In the genomic region with DNA sequence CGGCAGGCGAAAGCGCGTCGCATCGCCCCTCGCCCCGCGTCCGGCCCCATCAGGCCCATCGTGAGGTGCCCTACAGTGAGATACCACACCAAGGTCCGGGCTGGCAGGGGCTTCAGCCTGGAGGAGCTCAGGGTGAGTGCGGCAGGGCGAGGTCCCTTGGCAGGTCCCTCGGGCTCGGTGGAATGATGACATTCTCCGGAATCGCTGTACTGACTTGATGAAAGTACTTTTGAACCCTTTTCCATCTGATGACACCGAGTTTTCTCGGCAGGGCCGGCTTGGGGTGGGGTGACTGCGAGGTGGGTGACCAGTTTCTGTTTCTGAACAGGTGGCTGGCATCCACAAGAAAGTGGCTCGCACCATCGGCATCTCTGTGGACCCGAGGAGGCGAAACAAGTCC, we compare ENCODE assay signal across 8 mouse cellular contexts. TPM values are rescaled to one million over a fixed set of nuclear protein-coding genes. Genes with fewer than 3 reads are reported as not detected.
DNase-seq lines count a peak whose midpoint lies in the region; ATAC-seq and TF ChIP-seq lines count a peak whose summit lies in the region.
"Not testable (repeated sequence)": the region's sequence is repeated elsewhere in the genome, so short reads cannot be mapped to it uniquely, and the experiment has no call there.

No protein-coding gene starts in this region.

- peak overlapping the region; percentile 97 for H3K9ac ChIP-seq in CH12.LX (ENCODE audit: insufficient read depth, low read depth)
- peak overlapping the region; percentile 89 for H3K9ac ChIP-seq in forebrain, embryonic 16.5 days (replicated peaks; ENCODE audit: low read depth, low read length)
- H3K9ac ChIP-seq in hindbrain, embryonic 12.5 days = peak overlapping the region; percentile 98
- H3K9ac ChIP-seq in kidney, postnatal 0 days (ENCODE audit: low read depth, low read length) = peak overlapping the region; percentile 97
- peak overlapping the region; percentile 79 for H3K9ac ChIP-seq in liver, embryonic 16.5 days (ENCODE audit: low read depth, low read length)
- peak overlapping the region; percentile 93 for H3K9ac ChIP-seq in midbrain, embryonic 16.5 days (ENCODE audit: low read depth, low read length)
- peak overlapping the region; percentile 93 for H3K9ac ChIP-seq in stomach, embryonic 15.5 days

- peaks cover 29 to 39% of the 10 kb centered on the region in 2 experiments for H3K36me3 ChIP-seq in CH12.LX (replicated peaks in 1 of 2; ENCODE audit: control insufficient read depth in 1 of 2, insufficient read depth in 1 of 2, low read length in 1 of 2)
- peaks cover 16% of the 10 kb centered on the region for H3K36me3 ChIP-seq in forebrain, embryonic 16.5 days (ENCODE audit: control insufficient read depth, insufficient read depth)
- H3K36me3 ChIP-seq in hindbrain, embryonic 12.5 days = peaks cover 32% of the 10 kb centered on the region
- H3K36me3 ChIP-seq in kidney, postnatal 0 days (ENCODE audit: insufficient read depth, low read length) = peaks cover 17% of the 10 kb centered on the region
- H3K36me3 ChIP-seq in liver, embryonic 16.5 days (ENCODE audit: control insufficient read depth, insufficient read depth) = peaks cover 21% of the 10 kb centered on the region
- H3K36me3 ChIP-seq in midbrain, embryonic 16.5 days (ENCODE audit: control insufficient read depth, insufficient read depth, low read length) = peaks cover 16% of the 10 kb centered on the region
- H3K36me3 ChIP-seq in stomach, embryonic 15.5 days = peaks cover 29% of the 10 kb centered on the region; the same call in 1 of the 2 replicates

- peak overlapping the region; percentile 90 to 99 (median 97) for H3K4me3 ChIP-seq in CH12.LX (replicated peaks in 1 of 3; ENCODE audit: low read depth in 2 of 3, low read length in 2 of 3, poor library complexity in 1 of 3)
- H3K4me3 ChIP-seq in cortical plate, adult 2 months (ENCODE audit: insufficient read depth, low read length) = peak overlapping the region; percentile 71
- peak overlapping the region; percentile 86 for H3K4me3 ChIP-seq in forebrain, embryonic 16.5 days (replicated peaks; ENCODE audit: low read length)
- peak overlapping the region; percentile 82 for H3K4me3 ChIP-seq in hindbrain, embryonic 12.5 days
- H3K4me3 ChIP-seq in kidney, postnatal 0 days (replicated peaks; ENCODE audit: low read depth, low read length) = peak overlapping the region; percentile 85
- peak overlapping the region; percentile 83 for H3K4me3 ChIP-seq in liver, embryonic 16.5 days (ENCODE audit: low read depth, low read length)
- H3K4me3 ChIP-seq in midbrain, embryonic 16.5 days (ENCODE audit: low read depth, low read length) = peak overlapping the region; percentile 74
- peak overlapping the region; percentile 79 for H3K4me3 ChIP-seq in stomach, embryonic 15.5 days (replicated peaks)

- 0% methylated on average over 16 of the region's 26 CpGs for WGBS in forebrain, embryonic 16.5 days
- WGBS in hindbrain, embryonic 12.5 days = under 1% methylated on average over 26 of the region's 26 CpGs
- WGBS in kidney, postnatal 0 days = under 1% methylated on average over 26 of the region's 26 CpGs
- under 1% methylated on average over 25 of the region's 26 CpGs for WGBS in liver, embryonic 16.5 days (ENCODE audit: insufficient replicate concordance)
- 1% methylated on average over 26 of the region's 26 CpGs for WGBS in midbrain, embryonic 16.5 days
- WGBS in stomach, embryonic 15.5 days = 2% methylated on average over 26 of the region's 26 CpGs

- not testable (repeated sequence) for TF ChIP-seq EP300 in CH12.LX (IDR thresholded peaks at IDR 0.05; ENCODE audit: low read length)

- not testable (repeated sequence) for TF ChIP-seq POLR2A in CH12.LX (IDR thresholded peaks at IDR 0.05; ENCODE audit: low read depth, low read length); cortical plate, adult 2 months (IDR thresholded peaks at IDR 0.05; ENCODE audit: extremely low read depth, insufficient read depth, low read length)

- H3K9me3 ChIP-seq in CH12.LX (replicated peaks; ENCODE audit: low read length); forebrain, embryonic 16.5 days (ENCODE audit: control insufficient read depth, low read length); hindbrain, embryonic 12.5 days (replicated peaks); kidney, postnatal 0 days (replicated peaks; ENCODE audit: low read length); liver, embryonic 16.5 days (replicated peaks; ENCODE audit: control insufficient read depth, low read length); midbrain, embryonic 16.5 days (replicated peaks; ENCODE audit: control insufficient read depth, low read length, poor library complexity, severe bottlenecking); stomach, embryonic 15.5 days: not testable (repeated sequence)

- TF ChIP-seq CTCF in CH12.LX (conservative IDR thresholded peaks at IDR 0.05 in 1 of 2, IDR thresholded peaks at IDR 0.05 in 1 of 2; ENCODE audit: low read depth in 2 of 2, low read length in 2 of 2); cortical plate, adult 2 months (IDR thresholded peaks at IDR 0.05; ENCODE audit: extremely low read depth, insufficient read depth, low read length); kidney, postnatal 0 days (IDR thresholded peaks at IDR 0.05; ENCODE audit: low read depth): not testable (repeated sequence)

- peaks cover 22% of the 10 kb centered on the region for H3K79me2 ChIP-seq in CH12.LX (replicated peaks; ENCODE audit: control insufficient read depth, extremely low read depth, insufficient read depth, poor library complexity, severe bottlenecking)

- H3K27ac ChIP-seq in CH12.LX (ENCODE audit: insufficient read depth, low read depth) = peak overlapping the region; percentile 72
- H3K27ac ChIP-seq in cortical plate, adult 2 months (ENCODE audit: insufficient read depth, low read length) = peak overlapping the region; percentile 54; the same call in 1 of the 2 replicates
- peak overlapping the region; percentile 23 for H3K27ac ChIP-seq in forebrain, embryonic 16.5 days (ENCODE audit: low read length)
- peak overlapping the region; percentile 93; the same call in 1 of the 2 replicates for H3K27ac ChIP-seq in hindbrain, embryonic 12.5 days
- peak overlapping the region; percentile 91 for H3K27ac ChIP-seq in kidney, postnatal 0 days
- H3K27ac ChIP-seq in liver, embryonic 16.5 days (ENCODE audit: low read length) = peak overlapping the region; percentile 78
- H3K27ac ChIP-seq in midbrain, embryonic 16.5 days (ENCODE audit: low read length) = peak overlapping the region; percentile 96
- H3K27ac ChIP-seq in stomach, embryonic 15.5 days = peak overlapping the region; percentile 93

- not testable (repeated sequence) for H3K4me2 ChIP-seq in CH12.LX (ENCODE audit: insufficient read depth, low read depth, poor library complexity, severe bottlenecking)
- peak overlapping the region; percentile 88 for H3K4me2 ChIP-seq in forebrain, embryonic 16.5 days (ENCODE audit: low read length)
- H3K4me2 ChIP-seq in hindbrain, embryonic 12.5 days (replicated peaks) = peak overlapping the region; percentile 96
- H3K4me2 ChIP-seq in kidney, postnatal 0 days (ENCODE audit: low read length) = peak overlapping the region; percentile 71
- peak overlapping the region; percentile 83 for H3K4me2 ChIP-seq in liver, embryonic 16.5 days (ENCODE audit: low read depth, low read length)
- H3K4me2 ChIP-seq in midbrain, embryonic 16.5 days (ENCODE audit: low read length) = peak overlapping the region; percentile 95
- peak overlapping the region; percentile 85 for H3K4me2 ChIP-seq in stomach, embryonic 15.5 days

- TF ChIP-seq RAD21 in CH12.LX (IDR thresholded peaks at IDR 0.05; ENCODE audit: low read depth, low read length) = not testable (repeated sequence)

- in situ Hi-C loops in CH12.LX (cut with MboI; ENCODE audit: low pct_ligation_motif_present, low pct_unique_long_range_greater_than_20kb, low sequenced_read_pairs) = loop anchor here (10.0 kb wide), 1 partner anchor 198 kb away; no protein-coding TSS in a partner anchor

- ATAC-seq in forebrain, embryonic 16.5 days; hindbrain, embryonic 12.5 days (ENCODE audit: low FRiP score); kidney, postnatal 0 days (replicated peaks; ENCODE audit: low FRiP score, low read depth); liver, embryonic 16.5 days (ENCODE audit: low read depth); midbrain, embryonic 16.5 days; stomach, embryonic 15.5 days (ENCODE audit: insufficient read depth, low FRiP score, low read depth): not testable (repeated sequence)

- dilution Hi-C loops in CH12.LX (cut with MboI; ENCODE audit: extremely low pct_ligation_motif_present, extremely low pct_unique_long_range_greater_than_20kb, low sequenced_read_pairs) = not testable (repeated sequence)

- peaks cover 3 to 18% of the 10 kb centered on the region in 2 experiments for H3K4me1 ChIP-seq in CH12.LX (ENCODE audit: control insufficient read depth in 1 of 2, insufficient read depth in 2 of 2)
- H3K4me1 ChIP-seq in cortical plate, adult 2 months (ENCODE audit: control insufficient read depth, insufficient read depth, low read length); kidney, postnatal 0 days (replicated peaks; ENCODE audit: insufficient read depth, low read length); stomach, embryonic 15.5 days: not testable (repeated sequence)
- H3K4me1 ChIP-seq in forebrain, embryonic 16.5 days (replicated peaks; ENCODE audit: control insufficient read depth, insufficient read depth, low read length) = peaks cover 12% of the 10 kb centered on the region
- peaks cover 14% of the 10 kb centered on the region for H3K4me1 ChIP-seq in hindbrain, embryonic 12.5 days
- peaks cover 12% of the 10 kb centered on the region for H3K4me1 ChIP-seq in liver, embryonic 16.5 days (ENCODE audit: control insufficient read depth, low read depth, low read length)
- peaks cover 16% of the 10 kb centered on the region for H3K4me1 ChIP-seq in midbrain, embryonic 16.5 days (ENCODE audit: control insufficient read depth, insufficient read depth, low read length)

- not testable (repeated sequence) for H3K27me3 ChIP-seq in CH12.LX (replicated peaks); forebrain, embryonic 16.5 days (replicated peaks; ENCODE audit: control insufficient read depth, insufficient read depth, low read length); hindbrain, embryonic 12.5 days; kidney, postnatal 0 days (ENCODE audit: insufficient read depth, low read length); liver, embryonic 16.5 days (ENCODE audit: control insufficient read depth, insufficient read depth, low read depth, low read length); midbrain, embryonic 16.5 days (ENCODE audit: control insufficient read depth, insufficient read depth, low read depth, low read length); stomach, embryonic 15.5 days (replicated peaks)

- DNase-seq in CH12.LX (ENCODE audit: extremely low read depth); kidney, postnatal 0 days (ENCODE audit: low spot score): not testable (repeated sequence)

RNA-seq across cellular contexts. Expression of gene Rpl13, which starts 0.7 kb away (rescaled TPM):
- total RNA-seq in CH12.LX (2012; rRNA removed) (3,361 and 3,721 TPM in 2 replicates), CH12.LX (2014; rRNA removed) (2,646 and 2,709 TPM in 2 replicates)
- 973 and 1,610 TPM in 2 replicates for polyA plus RNA-seq in CH12.LX (2012; ENCODE audit: insufficient read length, low read depth)
- 1,008 and 1,076 TPM in 2 replicates for polyA plus RNA-seq in cortical plate, adult 2 months (2012; rRNA removed)
- 777 and 810 TPM in 2 replicates for polyA plus RNA-seq in forebrain, embryonic 16.5 days (2015; fragmentation: Nextera tagmentation; extraction: Ambion mirVana)
- 1,018 and 1,026 TPM in 2 replicates for polyA plus RNA-seq in hindbrain, embryonic 12.5 days (2016; fragmentation: Nextera tagmentation; extraction: Ambion mirVana)
- polyA plus RNA-seq in kidney, postnatal 0 days (2015; fragmentation: Nextera tagmentation; extraction: Ambion mirVana) = 1,763 and 1,932 TPM in 2 replicates
- polyA plus RNA-seq in liver, embryonic 16.5 days (2015; fragmentation: Nextera tagmentation; extraction: Ambion mirVana) = 732 and 803 TPM in 2 replicates
- polyA plus RNA-seq in midbrain, embryonic 16.5 days (2015; fragmentation: Nextera tagmentation; extraction: Ambion mirVana) = 639 and 669 TPM in 2 replicates
- 1,122 and 1,488 TPM in 2 replicates for polyA plus RNA-seq in stomach, embryonic 15.5 days (2015; fragmentation: Nextera tagmentation; extraction: Ambion mirVana)

RNA-seq across cellular contexts. Expression of gene Cpne7, which starts 14.3 kb away (rescaled TPM):
- total RNA-seq in CH12.LX (2012; rRNA removed) (0.08 TPM in 1 of 2 replicates, not detected in the other), CH12.LX (2014; rRNA removed) (not detected in 2 replicates)
- polyA plus RNA-seq in CH12.LX (2012; ENCODE audit: insufficient read length, low read depth) = not detected in 2 replicates
- 72.5 and 108 TPM in 2 replicates for polyA plus RNA-seq in cortical plate, adult 2 months (2012; rRNA removed)
- polyA plus RNA-seq in forebrain, embryonic 16.5 days (2015; fragmentation: Nextera tagmentation; extraction: Ambion mirVana) = 2.8 and 7.3 TPM in 2 replicates
- 0.15 and 0.35 TPM in 2 replicates for polyA plus RNA-seq in hindbrain, embryonic 12.5 days (2016; fragmentation: Nextera tagmentation; extraction: Ambion mirVana)
- polyA plus RNA-seq in kidney, postnatal 0 days (2015; fragmentation: Nextera tagmentation; extraction: Ambion mirVana) = 2.3 and 3.3 TPM in 2 replicates
- polyA plus RNA-seq in liver, embryonic 16.5 days (2015; fragmentation: Nextera tagmentation; extraction: Ambion mirVana) = 0.29 and 0.32 TPM in 2 replicates
- polyA plus RNA-seq in midbrain, embryonic 16.5 days (2015; fragmentation: Nextera tagmentation; extraction: Ambion mirVana) = 10.1 and 17.1 TPM in 2 replicates
- polyA plus RNA-seq in stomach, embryonic 15.5 days (2015; fragmentation: Nextera tagmentation; extraction: Ambion mirVana) = 2.0 and 2.3 TPM in 2 replicates

RNA-seq across cellular contexts. Expression of gene Spg7, which starts 40.1 kb away (rescaled TPM):
- total RNA-seq in CH12.LX (2012; rRNA removed) = 32.8 and 35.2 TPM in 2 replicates
- total RNA-seq in CH12.LX (2014; rRNA removed) = 20.8 and 21.2 TPM in 2 replicates
- polyA plus RNA-seq in CH12.LX (2012; ENCODE audit: insufficient read length, low read depth) = 26.1 and 35.8 TPM in 2 replicates
- polyA plus RNA-seq in cortical plate, adult 2 months (2012; rRNA removed) = 76.9 and 93.5 TPM in 2 replicates
- 45.3 and 51.8 TPM in 2 replicates for polyA plus RNA-seq in forebrain, embryonic 16.5 days (2015; fragmentation: Nextera tagmentation; extraction: Ambion mirVana)
- polyA plus RNA-seq in hindbrain, embryonic 12.5 days (2016; fragmentation: Nextera tagmentation; extraction: Ambion mirVana) = 62.6 and 63.9 TPM in 2 replicates
- 49.6 and 54.0 TPM in 2 replicates for polyA plus RNA-seq in kidney, postnatal 0 days (2015; fragmentation: Nextera tagmentation; extraction: Ambion mirVana)
- polyA plus RNA-seq in liver, embryonic 16.5 days (2015; fragmentation: Nextera tagmentation; extraction: Ambion mirVana) = 19.9 and 20.7 TPM in 2 replicates
- polyA plus RNA-seq in midbrain, embryonic 16.5 days (2015; fragmentation: Nextera tagmentation; extraction: Ambion mirVana) = 47.4 and 48.2 TPM in 2 replicates
- 48.2 and 50.7 TPM in 2 replicates for polyA plus RNA-seq in stomach, embryonic 15.5 days (2015; fragmentation: Nextera tagmentation; extraction: Ambion mirVana)

RNA-seq across cellular contexts. Expression of gene Sult5a1, which starts 55.3 kb away (rescaled TPM):
- 0.25 and 0.68 TPM in 2 replicates for total RNA-seq in CH12.LX (2012; rRNA removed)
- total RNA-seq in CH12.LX (2014; rRNA removed) = not detected in 2 replicates
- not detected in 2 replicates for polyA plus RNA-seq in CH12.LX (2012; ENCODE audit: insufficient read length, low read depth)
- polyA plus RNA-seq in cortical plate, adult 2 months (2012; rRNA removed) = 0.10 and 0.87 TPM in 2 replicates
- 0.33 and 0.82 TPM in 2 replicates for polyA plus RNA-seq in forebrain, embryonic 16.5 days (2015; fragmentation: Nextera tagmentation; extraction: Ambion mirVana)
- polyA plus RNA-seq in hindbrain, embryonic 12.5 days (2016; fragmentation: Nextera tagmentation; extraction: Ambion mirVana) = 8.1 and 9.7 TPM in 2 replicates
- 12.0 and 13.9 TPM in 2 replicates for polyA plus RNA-seq in kidney, postnatal 0 days (2015; fragmentation: Nextera tagmentation; extraction: Ambion mirVana)
- polyA plus RNA-seq in liver, embryonic 16.5 days (2015; fragmentation: Nextera tagmentation; extraction: Ambion mirVana) = 0.74 and 0.89 TPM in 2 replicates
- polyA plus RNA-seq in midbrain, embryonic 16.5 days (2015; fragmentation: Nextera tagmentation; extraction: Ambion mirVana) = 0.40 and 0.42 TPM in 2 replicates
- polyA plus RNA-seq in stomach, embryonic 15.5 days (2015; fragmentation: Nextera tagmentation; extraction: Ambion mirVana) = 14.2 and 15.6 TPM in 2 replicates

Comparison
In these comparisons a context has a peak if more than half of its experiments do, and no peak if none do; other contexts are left out.
1. H3K27ac ChIP-seq: peak in every context shown above with its lines; median percentile 96 in midbrain, embryonic 16.5 days; 93 in hindbrain, embryonic 12.5 days; 93 in stomach, embryonic 15.5 days; 91 in kidney, postnatal 0 days; 78 in liver, embryonic 16.5 days; 72 in CH12.LX; 54 in cortical plate, adult 2 months; 23 in forebrain, embryonic 16.5 days.